8 mouse cellular contexts compared by ENCODE assay signal in genomic region chr15:11399356-11400067, GRCm38 (mm10). TPM values are rescaled to one million over a fixed set of nuclear protein-coding genes. Genes with fewer than 3 reads are reported as not detected.
DNase-seq lines count a peak whose midpoint lies in the region; ATAC-seq lines count a peak whose summit lies in the region.

Gene Tars, minus strand, starts transcription at chr15:11399665.

- no peaks in the 10 kb centered on the region for H3K9me3 ChIP-seq in lung, embryonic 16.5 days (ENCODE audit: control insufficient read depth, low read length)

- ATAC-seq in hematopoietic stem cell, adult 5-6 weeks (replicated peaks in 1 of 2; ENCODE audit: insufficient read depth in 1 of 2, low FRiP score in 2 of 2, low TSS enrichment in 1 of 2, low read depth in 1 of 2, poor library complexity in 2 of 2, severe bottlenecking in 2 of 2), result peak; percentile 100
- ATAC-seq in lung, embryonic 16.5 days (ENCODE audit: low read depth), result peak; percentile 100

- peak within 1 kb of the TSS; percentile 87 for H3K4me2 ChIP-seq in lung, embryonic 16.5 days (ENCODE audit: low read depth, low read length)

- WGBS in lung, embryonic 16.5 days, result under 1% methylated on average over 42 of the region's 42 CpGs

- peaks cover 10% of the 10 kb centered on the region for H3K4me1 ChIP-seq in lung, embryonic 16.5 days (replicated peaks; ENCODE audit: control insufficient read depth, insufficient read depth, low read length)

- peak within 1 kb of the TSS; percentile 47; the same call in 1 of the 2 replicates for H3K27ac ChIP-seq in lung, embryonic 16.5 days (ENCODE audit: low read length)

- peak; percentile 100 for DNase-seq in MEL-GATA-1-ER (ENCODE audit: extremely low read depth, low read depth)
- peak; percentile 97 for DNase-seq in cerebellum, adult 8-10 months
- peak; percentile 100 for DNase-seq in forelimb bud, embryonic 11.5 days (ENCODE audit: low read depth, low spot score)
- peak; percentile 98 for DNase-seq in layer of hippocampus, adult 9-10 months (ENCODE audit: low spot score)
- DNase-seq in ovary, postnatal 10 days (ENCODE audit: low spot score), result peak; percentile 88
- DNase-seq in thymus, postnatal 10 days (ENCODE audit: low spot score in 2 of 2), result peak; percentile 91 to 95

- H3K4me3 ChIP-seq in lung, embryonic 16.5 days (ENCODE audit: low read length), result peak within 1 kb of the TSS; percentile 91

- H3K27me3 ChIP-seq in lung, embryonic 16.5 days (ENCODE audit: control insufficient read depth, insufficient read depth, low read depth, low read length), result no peaks in the 10 kb centered on the region

- H3K9ac ChIP-seq in lung, embryonic 16.5 days (ENCODE audit: low read length), result peak within 1 kb of the TSS; percentile 82

- H3K36me3 ChIP-seq in lung, embryonic 16.5 days (ENCODE audit: control insufficient read depth, insufficient read depth, low read length), result no peaks in the 10 kb centered on the region; the same call in 1 of the 2 replicates

RNA-seq across cellular contexts. Expression of gene Tars, which starts in this region (rescaled TPM):
- 56.3 and 58.9 TPM in 2 replicates for total RNA-seq in hematopoietic stem cell, adult 5-6 weeks (2017)
- 51.3 and 54.9 TPM in 2 replicates for polyA plus RNA-seq in lung, embryonic 16.5 days (2015; fragmentation: Nextera tagmentation; extraction: Ambion mirVana)

Comparison
In these comparisons a context has a peak if more than half of its experiments do, and no peak if none do; other contexts are left out.
1. Peak in every context shown above with its lines: DNase-seq, ATAC-seq, H3K4me3 ChIP-seq and H3K27ac ChIP-seq.